Mouse (Mus musculus) spleen, adult 2 months (tissue): Measurements from ENCODE around the gene Cdc37l1. TPM values are rescaled to one million over a fixed set of nuclear protein-coding genes. Genes with fewer than 3 reads are reported as not detected.
A peak's percentile ranks its signal among the peaks of the same experiment; 100 is the strongest.

Experiments
- DNase-seq, 2 experiments: peaks; one replicate each; pipeline versions ENCODE4 v3.0.0 to v3.0.0-alpha.2; 2012 to 2021; ENCODE audit warnings: low spot score in 2 of 2, low read depth in 1 of 2
- H3K27ac ChIP-seq: fragments of 200-500 bp; 2 replicates; pipeline ENCODE4 v1.5.1; 2012; ENCODE audit warnings: low read length, inconsistent platforms; ENCODE audit not compliant: insufficient read depth
- H3K27me3 ChIP-seq: fragments of 200-500 bp; 2 replicates; pipeline ENCODE4 v1.6.1; 2012; ENCODE audit warnings: mild to moderate bottlenecking, moderate library complexity, low read length, inconsistent platforms; ENCODE audit not compliant: control insufficient read depth, insufficient read depth
- H3K36me3 ChIP-seq: fragments of 200-500 bp; 2 replicates; pipeline ENCODE4 v1.6.1; 2012; ENCODE audit warnings: mild to moderate bottlenecking, low read length, inconsistent platforms; ENCODE audit not compliant: control insufficient read depth, insufficient read depth
- H3K4me1 ChIP-seq: fragments of 200-500 bp; 2 replicates; pipeline ENCODE4 v1.6.1; 2011; ENCODE audit warnings: inconsistent platforms; ENCODE audit not compliant: control insufficient read depth, insufficient read depth, insufficient read length
- H3K4me3 ChIP-seq: fragments of 200-500 bp; 2 replicates; pipeline ENCODE4 v1.5.1; 2011; ENCODE audit warnings: mild to moderate bottlenecking, inconsistent platforms; ENCODE audit not compliant: insufficient read depth, insufficient read length; ENCODE audit errors: extremely low read depth
- CTCF ChIP-seq: fragments of 200-500 bp; IDR thresholded peaks from 2 replicates; pipeline ENCODE4 v1.5.1; 2011; ENCODE audit warnings: mild to moderate bottlenecking, inconsistent platforms; ENCODE audit not compliant: insufficient read depth, insufficient read length, insufficient replicate concordance; ENCODE audit errors: extremely low read depth
- POLR2A ChIP-seq: fragments of 200-500 bp; IDR thresholded peaks from 2 replicates; pipeline ENCODE4 v1.6.1; 2011; ENCODE audit warnings: low read depth, low read length, inconsistent platforms
- WGBS: fragments of 180-500 bp; shearing (Covaris S2); methylation state at CpG from one replicate; pipeline ENCODE4 v1.1.7; 2018; 5-methylcytosine and 5-hydroxymethylcytosine counted together
- polyA plus RNA-seq: library from polyadenylated mRNA; depleted of rRNA; stranded (reverse); fragments of >200 nt; gene quantifications from 2 replicates; pipeline ENCODE4 v1.2.3, GENCODE M21; 2012

The Cdc37l1 gene
- polyA plus RNA-seq, 1 experiment, result 7.3 TPM

DNA sequence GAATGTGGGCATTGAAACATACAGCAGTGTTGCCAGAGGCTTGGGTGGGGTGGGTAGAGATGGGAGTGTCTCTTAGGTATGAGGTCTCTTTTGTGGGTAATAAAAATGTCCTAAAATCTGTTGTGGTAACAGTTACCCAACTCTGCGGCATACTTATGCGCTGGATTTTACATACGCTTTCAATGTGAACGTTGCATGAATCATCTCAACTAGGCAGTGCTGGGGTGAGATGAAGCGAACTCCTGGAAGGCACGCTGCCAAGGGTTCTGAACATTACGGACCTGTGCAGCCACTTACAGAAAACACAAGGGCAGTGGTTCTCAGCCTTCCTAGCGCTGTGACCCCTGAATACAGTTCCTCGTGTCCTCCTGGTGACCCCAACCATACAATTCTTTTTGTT is 52.5 kb downstream of the Cdc37l1 start:
- Histone ChIP-seq H3K4me3 (no peak overlapping the region), H3K27ac (no peak overlapping the region), H3K36me3 (0 out of 2 replicates have a peak, but pooled peaks cover 1% of the 10 kb centered on the region), H3K27me3 (no peaks in the 10 kb centered on the region), H3K4me1 (no peaks in the 10 kb centered on the region; the same call in 1 of the 2 replicates)
- DNase-seq, result no peak
- TF ChIP-seq POLR2A (no peak), CTCF (no peak)
- 89% methylated on average over 9 of the region's 9 CpGs for WGBS

DNA sequence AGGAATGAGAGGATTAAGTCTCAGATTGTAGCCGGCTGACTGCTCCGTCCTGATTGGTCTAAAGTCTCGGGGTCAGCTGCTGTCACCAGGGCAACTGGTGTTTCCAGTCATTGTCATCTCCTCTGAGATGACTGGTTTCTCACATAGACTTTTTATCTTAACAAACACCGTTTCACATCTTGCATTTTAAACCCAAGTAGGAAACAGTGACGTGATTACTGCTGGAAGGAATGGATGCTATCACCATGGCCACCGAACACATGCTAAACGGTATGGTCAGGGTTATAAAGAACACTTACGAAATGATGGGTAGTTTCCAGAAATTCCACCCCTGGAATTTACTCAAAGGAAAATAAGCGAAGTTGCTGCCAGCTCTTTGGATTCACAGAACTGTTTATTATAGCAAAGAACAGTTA is 54.2 kb downstream of the Cdc37l1 start:
- Histone ChIP-seq H3K27ac (no peak overlapping the region), H3K4me3 (no peak overlapping the region), H3K36me3 (0 out of 2 replicates have a peak, but pooled peaks cover 1% of the 10 kb centered on the region), H3K27me3 (no peaks in the 10 kb centered on the region), H3K4me1 (no peaks in the 10 kb centered on the region; the same call in none of the 2 replicates)
- no peak for DNase-seq
- TF ChIP-seq POLR2A, result no peak
- TF ChIP-seq CTCF, result no peak
- 86% methylated on average over 9 of the region's 9 CpGs for WGBS

DNA sequence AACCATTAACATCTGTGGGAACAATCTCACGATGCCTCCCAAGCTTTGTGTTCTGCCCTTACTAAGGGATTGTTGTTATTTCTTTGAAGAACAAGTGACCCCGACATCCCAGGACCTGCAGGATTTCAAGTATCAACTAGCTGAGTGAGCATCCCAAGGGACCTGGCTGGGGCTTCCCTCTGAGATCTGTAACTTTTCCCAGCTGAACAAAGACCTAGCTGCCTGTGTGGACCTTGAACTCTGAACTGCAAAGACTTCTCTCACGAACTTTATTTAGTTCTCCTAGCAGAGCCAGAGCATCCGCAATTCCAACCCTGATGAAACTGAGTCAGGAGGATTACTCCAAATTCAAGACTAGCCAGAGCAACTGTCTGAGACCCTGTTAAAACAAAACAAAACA is 55.2 kb downstream of the Cdc37l1 start:
- 89% methylated on average over 4 of the region's 4 CpGs for WGBS
- Histone ChIP-seq H3K36me3 (no peaks in the 10 kb centered on the region), H3K4me3 (no peak overlapping the region), H3K27me3 (no peaks in the 10 kb centered on the region), H3K27ac (no peak overlapping the region), H3K4me1 (no peaks in the 10 kb centered on the region; the same call in none of the 2 replicates)
- TF ChIP-seq CTCF (no peak), POLR2A (no peak)
- no peak for DNase-seq

DNA sequence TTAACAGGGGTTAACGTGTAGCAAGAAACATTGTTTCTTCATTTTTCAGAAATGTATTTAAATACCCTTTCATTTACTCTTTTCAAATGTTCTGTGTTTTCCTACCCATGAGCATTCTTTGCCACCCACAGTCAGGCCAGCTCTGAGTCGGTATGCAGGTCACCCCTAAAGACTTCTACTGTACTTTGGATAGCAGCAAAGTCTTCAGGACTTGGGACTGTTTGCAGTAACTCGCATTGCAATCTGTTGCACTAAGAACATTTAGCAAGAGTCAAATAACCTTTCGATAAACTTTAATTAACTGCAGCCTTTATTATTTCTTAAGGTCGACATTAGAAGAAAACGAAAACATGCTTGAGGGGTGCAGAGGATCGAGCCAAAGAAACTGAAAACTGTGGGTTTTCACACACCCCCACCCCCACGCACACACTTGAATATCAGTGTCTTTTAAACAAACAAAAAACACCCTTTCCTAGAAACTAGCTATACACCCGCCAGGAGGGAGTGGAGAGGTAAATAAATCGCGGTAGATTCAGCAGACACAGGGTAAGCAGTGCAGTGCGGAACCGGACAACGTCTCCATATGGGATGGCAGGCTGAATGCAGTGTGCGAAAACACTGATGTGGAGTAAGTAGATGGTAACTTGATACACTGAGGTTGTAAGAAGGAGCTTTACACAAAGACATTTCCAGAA is 56.0 kb downstream of the Cdc37l1 start:
- WGBS, result 62% methylated on average over 15 of the region's 15 CpGs
- no peak overlapping the region for H3K27ac ChIP-seq

DNA sequence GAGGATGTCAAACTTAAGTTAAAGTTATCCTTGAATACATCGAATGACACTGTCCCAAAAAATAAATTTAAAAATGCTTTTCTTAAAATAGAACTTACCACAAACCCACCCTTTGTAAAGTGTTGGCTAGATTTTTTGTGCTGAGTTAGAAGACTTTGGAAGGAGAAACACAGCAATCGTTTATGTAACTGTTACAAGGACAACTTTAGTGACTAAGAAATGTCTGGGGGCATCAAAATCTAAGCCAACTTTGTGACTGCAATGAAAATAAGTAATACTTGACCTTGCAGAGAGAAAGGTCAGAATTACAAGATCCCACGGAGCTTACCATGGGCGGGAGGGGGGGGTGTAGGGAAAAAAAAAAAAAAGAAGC is 56.8 kb downstream of the Cdc37l1 start:
- peak overlapping the region; percentile 74 for H3K27ac ChIP-seq
- no peak for DNase-seq

More for the DNA sequence above, 56.0 kb downstream of the Cdc37l1 start:
- H3K27me3 ChIP-seq, result no peaks in the 10 kb centered on the region
- H3K4me3 ChIP-seq, result no peak overlapping the region
- no peak for DNase-seq
- TF ChIP-seq CTCF (no peak), POLR2A (no peak)
- H3K4me1 ChIP-seq, result no peaks in the 10 kb centered on the region; the same call in none of the 2 replicates
- H3K36me3 ChIP-seq, result no peaks in the 10 kb centered on the region

DNA sequence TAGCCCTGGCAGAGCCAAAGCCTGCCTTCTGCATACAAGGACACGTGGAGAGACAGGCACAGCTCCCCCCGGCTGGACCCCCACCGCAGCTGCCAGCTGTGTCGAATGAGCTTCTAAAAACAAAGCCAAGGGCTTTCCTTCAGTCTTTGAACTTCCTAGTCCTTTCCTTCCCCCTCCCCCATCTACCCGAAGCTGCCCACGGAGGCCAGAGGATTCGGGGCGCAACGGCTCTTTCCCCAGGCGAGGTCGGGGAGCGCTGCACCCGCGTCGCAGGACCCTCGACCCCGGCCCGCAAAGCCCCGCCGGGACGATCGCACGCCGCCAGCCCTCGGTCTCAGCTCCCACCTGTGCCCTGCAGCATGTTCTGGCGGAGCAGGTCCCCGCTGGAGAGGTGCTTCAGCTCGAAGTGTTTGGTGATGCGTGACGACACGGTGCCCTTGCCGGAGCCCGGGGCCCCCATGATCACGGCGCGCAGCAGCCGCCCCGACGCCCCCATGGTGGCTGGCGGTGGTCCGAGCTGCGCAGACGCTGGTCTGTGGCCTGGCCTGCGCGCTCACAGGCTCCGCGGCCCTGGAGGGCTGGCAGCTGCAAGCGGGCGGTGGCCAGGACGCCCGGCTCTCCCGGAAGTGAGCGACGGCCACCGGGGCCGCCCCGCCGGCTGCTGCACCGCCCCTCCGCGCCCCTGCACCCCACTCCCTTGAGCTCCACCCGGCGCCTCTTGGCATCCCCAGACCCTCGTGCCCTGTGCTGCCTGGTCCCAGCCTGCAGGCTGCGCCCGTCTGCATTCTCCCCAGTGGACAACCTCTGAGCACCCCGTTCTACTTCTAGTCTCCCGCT is 57.4 kb downstream of the Cdc37l1 start, which contains the start of gene Ak3:
Ak3 (minus strand) TSS at position 628 of the 837 bp plus-strand sequence.
- TF ChIP-seq CTCF, result 0 out of 2 replicates have a peak, but pooled peaks have one; percentile 17
- no peak; the same call in 1 of the 2 replicates for TF ChIP-seq POLR2A
- 1% methylated on average over 66 of the region's 68 CpGs for WGBS
- Histone ChIP-seq H3K4me3 (peak within 1 kb of the TSS; percentile 98), H3K27me3 (no peaks in the 10 kb centered on the region), H3K36me3 (no peaks in the 10 kb centered on the region), H3K4me1 (no peaks in the 10 kb centered on the region; the same call in none of the 2 replicates), H3K27ac (peak within 1 kb of the TSS; percentile 74)
- peak; percentile 12 to 67 for DNase-seq

More for the DNA sequence above, 56.8 kb downstream of the Cdc37l1 start:
- 3% methylated on average over 4 of the region's 4 CpGs for WGBS
- peak overlapping the region; percentile 98 for H3K4me3 ChIP-seq
- H3K36me3 ChIP-seq, result no peaks in the 10 kb centered on the region
- H3K4me1 ChIP-seq, result no peaks in the 10 kb centered on the region; the same call in none of the 2 replicates
- TF ChIP-seq POLR2A, result no peak
- no peaks in the 10 kb centered on the region for H3K27me3 ChIP-seq
